Mouse (Mus musculus): ENCODE measurements around the gene Slc2a5.

The Slc2a5 gene

GRCm38 (mm10) chr4:150146286-150146685 lies 27.2 kb downstream of the Slc2a5 start:
- no peak for DNase-seq

DNA sequence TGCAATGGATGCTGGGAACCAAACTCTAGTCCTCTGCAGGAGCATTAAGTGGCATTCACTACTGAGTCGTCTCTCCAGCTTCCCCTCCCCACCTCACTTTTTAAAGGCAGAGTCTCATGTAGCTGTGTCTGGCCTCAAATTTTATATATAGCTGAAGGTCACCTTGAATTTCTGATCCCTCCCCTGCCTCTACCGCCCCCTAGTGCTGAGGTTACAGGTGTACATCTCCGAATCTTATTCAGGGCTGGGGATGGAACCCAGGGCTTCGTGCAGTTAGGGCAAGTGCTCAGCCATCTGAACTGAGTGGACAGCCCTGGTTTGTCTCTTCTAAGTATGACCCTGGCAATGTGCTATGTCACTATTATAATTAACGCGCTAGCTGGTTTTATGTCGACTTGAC lies 32.0 kb downstream of the Slc2a5 start:
- DNase-seq = no peak

DNA sequence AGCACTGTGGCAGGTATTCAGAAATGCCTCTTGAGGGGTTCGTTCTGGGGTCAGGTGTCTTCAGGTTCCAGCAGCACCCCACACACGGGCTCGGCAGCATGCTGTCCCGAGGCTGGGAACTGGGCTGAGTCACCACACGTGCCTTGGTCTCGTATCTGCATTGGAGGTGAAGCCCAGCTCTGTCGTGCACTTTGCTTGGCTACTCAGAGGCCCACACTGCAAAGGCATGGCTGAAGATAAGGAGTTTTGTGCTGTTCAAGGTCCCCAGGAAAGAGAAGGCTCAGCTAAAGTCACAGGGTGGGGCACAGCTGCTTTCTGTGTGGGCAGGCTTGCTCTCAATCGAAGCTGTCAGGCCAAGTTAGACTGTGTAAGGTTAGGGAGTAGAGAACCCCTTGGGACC lies 33.4 kb downstream of the Slc2a5 start:
- no peak for DNase-seq

GRCm38 (mm10) chr4:150155301-150155700 lies 36.2 kb downstream of the Slc2a5 start:
- no peak for DNase-seq

DNA sequence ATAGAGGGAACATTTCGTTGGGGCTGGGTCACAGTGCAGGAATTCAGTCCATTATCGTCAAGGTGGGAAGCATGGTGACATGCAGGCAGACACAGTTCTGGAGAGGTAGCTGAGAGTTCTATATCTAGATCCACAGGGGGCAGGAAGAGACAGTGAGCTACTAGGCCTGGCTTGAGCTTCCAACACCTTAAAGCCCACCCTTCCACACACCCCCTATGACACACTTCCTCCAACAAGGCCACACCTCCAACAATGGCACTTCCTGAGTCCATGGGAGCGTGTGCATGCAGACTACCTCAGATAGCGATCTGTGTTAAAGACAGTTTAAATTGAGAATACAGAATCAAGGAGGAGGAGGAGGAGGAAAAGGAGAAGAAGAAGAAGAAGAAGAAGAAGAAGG lies 36.6 kb downstream of the Slc2a5 start:
- DNase-seq = no peak

DNA sequence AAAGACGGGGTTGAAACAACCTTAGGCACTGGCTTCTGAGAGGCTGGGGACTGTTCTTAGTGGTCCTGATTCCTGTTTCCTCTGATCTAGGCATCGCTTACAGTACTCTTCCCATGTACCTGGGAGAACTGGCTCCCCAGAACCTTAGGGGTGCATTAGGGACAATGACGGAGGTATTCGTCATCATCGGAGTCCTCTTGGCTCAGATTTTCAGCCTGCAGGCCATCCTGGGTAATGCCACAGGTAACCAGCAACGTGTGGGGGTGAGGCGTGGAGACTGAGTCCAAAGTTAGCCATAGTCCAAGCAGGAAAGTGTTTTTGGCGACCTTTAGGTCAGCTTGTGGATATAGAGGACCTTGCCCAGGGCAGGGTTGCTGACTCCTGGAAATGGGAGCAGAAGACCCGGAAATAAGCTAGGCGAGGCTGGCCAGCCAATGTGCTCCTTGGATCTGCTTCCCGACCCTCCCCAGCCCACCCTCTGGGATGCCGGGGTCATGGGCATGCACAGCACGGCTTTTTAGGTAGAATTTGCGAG lies 38.3 kb downstream of the Slc2a5 start:
- DNase-seq = no peak

DNA sequence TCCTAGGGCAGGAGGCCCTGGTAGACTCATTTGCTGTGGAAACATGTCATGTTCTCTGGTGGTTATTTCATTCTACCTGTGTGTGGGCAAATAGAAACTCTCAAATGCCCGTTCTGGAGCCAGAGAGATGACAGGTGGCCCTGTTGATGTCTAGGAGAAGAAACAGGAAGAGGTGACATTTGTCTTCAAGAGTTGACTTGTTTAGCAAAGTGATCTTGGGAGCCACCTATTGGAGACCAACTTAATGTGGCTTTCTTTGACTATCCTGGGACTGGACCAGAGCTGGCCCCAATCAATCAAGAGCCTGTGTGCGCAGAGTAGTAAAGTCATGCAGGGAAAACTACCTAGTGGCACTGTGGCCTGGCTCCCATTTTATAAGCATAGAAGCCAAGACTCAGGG lies 40.4 kb downstream of the Slc2a5 start:
- no peak for DNase-seq

DNA sequence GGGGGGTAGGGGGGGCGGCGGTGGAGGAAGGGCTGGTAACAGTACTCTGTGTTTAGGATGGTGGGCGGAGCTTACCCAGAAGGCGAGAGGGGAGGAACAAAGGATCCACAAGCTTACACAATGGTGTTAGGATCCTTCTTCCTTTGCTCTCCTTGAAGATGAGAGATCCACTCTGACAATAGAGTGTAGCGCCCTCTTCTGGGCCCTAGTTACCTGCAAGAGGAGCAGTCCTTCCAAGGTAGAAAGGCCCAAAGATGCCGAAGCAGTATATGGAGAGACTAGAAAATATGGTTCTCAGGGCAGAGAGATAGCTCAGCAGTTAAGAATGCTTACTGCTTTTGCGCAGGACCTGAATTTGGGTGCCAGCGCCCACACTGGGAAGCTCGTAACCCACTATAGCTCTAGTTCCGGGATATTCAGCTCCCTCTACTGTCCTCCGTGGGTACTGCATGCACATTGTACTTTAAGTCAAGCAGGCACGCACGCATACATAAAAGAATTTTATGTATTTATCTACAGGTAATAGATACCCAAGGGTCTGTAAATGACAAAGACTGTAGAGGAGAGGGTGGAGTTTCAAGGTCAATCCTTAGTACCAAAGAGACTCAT lies 43.6 kb downstream of the Slc2a5 start:
- no peak for DNase-seq

GRCm38 (mm10) chr4:150164875-150165274 lies 45.8 kb downstream of the Slc2a5 start:
- DNase-seq = no peak

- no peak for DNase-seq
Measured at GRCm38 (mm10) chr4:150168406-150168805, 49.3 kb downstream of the Slc2a5 start.

DNA sequence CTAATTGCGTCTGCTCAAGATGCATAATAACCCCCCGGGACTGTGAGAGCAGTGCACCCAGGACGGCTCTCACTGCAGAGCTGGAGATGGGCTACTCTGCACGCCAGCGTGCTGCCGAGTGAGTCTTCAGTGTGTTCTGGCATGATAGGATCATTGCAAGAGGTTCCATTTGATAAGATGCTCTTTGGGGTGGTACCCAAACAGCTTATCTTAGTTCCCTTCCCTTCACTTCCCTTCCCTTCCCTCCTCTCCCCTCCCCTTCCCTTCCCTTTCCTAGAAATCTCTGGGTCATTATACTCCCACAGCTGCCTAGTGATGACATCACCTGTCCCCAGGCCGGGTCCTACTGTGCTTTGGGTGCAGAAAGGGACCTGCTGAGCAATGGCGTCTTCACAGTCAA lies 53.0 kb downstream of the Slc2a5 start:
- DNase-seq = no peak

- peak in 1 of 2 experiments; percentile 62 for DNase-seq
Measured at GRCm38 (mm10) chr4:150173281-150173680, 54.2 kb downstream of the Slc2a5 start.

GRCm38 (mm10) chr4:150174027-150174426 lies 54.9 kb downstream of the Slc2a5 start:
- no peak for DNase-seq

DNA sequence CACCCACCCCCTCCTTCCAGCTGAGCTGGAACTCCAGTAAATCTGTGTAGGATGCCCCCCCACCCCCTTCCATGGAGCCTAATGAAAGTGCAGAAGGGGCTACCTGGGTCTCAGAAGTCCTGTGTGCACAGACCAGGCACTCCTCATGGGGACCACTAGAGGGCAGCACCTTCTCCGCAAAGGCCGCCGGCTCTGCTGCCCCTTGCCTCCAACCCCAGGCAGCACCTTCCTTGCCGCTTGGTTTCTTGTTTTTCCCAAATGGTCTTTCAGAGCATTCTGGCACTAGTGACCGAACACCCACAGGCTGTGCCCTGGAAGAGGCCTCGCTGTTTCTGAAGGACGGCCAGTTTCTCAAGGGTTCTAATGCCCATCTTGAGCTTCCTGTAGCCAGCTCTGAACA lies 57.5 kb downstream of the Slc2a5 start:
- DNase-seq = peak in 1 of 2 experiments; percentile 46

DNA sequence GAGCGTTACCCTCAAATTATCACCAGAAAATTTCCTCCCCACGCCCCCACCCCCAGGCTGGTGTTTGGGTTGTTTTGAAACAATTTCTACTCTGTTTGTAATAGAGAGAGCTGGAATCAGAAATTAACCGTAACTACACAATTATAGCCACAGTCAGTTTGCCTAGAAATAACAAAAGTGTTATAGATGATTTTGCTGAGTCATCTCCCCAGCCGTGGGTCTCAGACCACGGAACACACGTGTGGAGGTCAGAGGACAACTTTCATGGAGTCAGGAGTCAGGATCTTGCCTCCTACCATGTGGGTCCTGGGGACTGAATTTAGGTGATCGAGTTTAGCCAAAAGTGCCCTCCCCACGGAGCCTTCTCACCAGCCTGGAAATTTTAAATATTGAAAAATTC lies 58.0 kb downstream of the Slc2a5 start:
- DNase-seq = no peak

GRCm38 (mm10) chr4:150178131-150178530 lies 59.0 kb downstream of the Slc2a5 start:
- no peak for DNase-seq

DNA sequence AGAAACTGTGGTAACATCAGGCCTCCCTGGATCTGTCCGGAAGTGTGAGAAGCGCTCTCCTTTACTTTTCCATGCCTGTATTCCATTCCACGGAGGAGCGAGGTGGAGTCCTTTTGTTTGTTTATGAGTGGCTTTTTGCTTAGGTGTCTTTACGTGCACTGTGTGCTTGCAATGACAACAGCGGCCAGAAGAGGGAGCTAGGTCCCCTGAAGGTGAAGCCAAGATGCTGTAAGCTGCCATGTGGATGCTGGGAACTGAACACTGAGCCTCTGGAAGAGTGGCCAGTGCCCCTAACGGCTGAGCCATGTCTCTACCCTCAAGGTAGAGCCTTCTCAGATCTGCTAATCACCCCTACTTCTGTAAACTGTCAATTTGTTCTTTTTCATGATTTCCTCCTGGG lies 62.2 kb downstream of the Slc2a5 start:
- DNase-seq = no peak

DNA sequence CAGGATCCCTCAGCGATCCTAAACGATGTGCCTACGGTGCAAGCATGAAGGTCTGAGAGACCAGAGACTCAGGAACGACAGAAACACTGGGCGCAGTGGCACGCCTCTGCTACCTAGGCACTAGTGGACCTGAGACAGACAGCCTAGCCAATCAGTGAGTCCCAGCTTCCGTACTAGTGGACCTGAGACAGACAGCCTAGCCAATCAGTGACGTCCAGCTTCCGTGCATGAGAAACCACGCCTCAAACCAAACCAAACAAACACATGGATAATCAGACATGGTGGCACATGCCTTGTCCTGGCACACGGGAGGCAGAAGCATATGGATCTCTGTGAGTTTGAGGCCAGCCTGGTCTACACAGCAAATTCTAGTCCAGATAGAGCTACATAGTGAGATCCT lies 69.2 kb downstream of the Slc2a5 start:
- DNase-seq = no peak

GRCm38 (mm10) chr4:150192199-150192598 lies 73.1 kb downstream of the Slc2a5 start:
- no peak for DNase-seq
